Mouse (Mus musculus): ENCODE results near the gene Capns1.
"Not testable (repeated sequence)": the region's sequence is repeated elsewhere in the genome, so short reads cannot be mapped to it uniquely, and the experiment has no call there.

Gene Capns1

DNA sequence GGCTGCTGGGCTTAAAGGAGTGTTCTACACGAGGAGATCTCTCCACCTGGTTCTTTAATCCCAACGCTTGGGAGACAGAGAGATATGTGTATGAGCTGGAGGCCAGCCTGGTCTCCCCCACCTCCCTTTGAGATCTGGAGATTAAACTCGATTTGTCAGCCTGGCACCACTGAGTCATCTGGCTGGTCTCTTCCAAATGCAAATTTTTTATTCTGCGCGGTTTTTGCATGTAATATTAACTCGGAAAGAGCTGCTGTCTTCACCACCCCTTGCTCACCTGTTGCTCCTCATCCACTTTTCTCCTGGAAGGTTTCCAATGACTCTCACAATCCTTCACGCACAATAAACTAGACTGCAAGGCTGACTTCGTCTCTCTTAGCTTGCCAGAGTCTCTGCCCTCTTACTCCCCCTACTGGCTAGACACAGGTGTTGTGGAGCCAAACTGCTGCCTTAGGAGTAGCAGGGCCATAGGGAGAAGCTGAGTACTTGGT lies at the start of gene Capns1:
Gene Capns1 (minus strand): TSS at position 331 of the 491 bp plus-strand sequence.
- DNase-seq (ENCODE audit: low read depth, low spot score) = peak; percentile 78

GRCm38 (mm10) chr7:30237374-30237773 lies 38.8 kb upstream of the Capns1 start:
- DNase-seq (ENCODE audit: low read depth, low spot score) = not testable (repeated sequence)

DNA sequence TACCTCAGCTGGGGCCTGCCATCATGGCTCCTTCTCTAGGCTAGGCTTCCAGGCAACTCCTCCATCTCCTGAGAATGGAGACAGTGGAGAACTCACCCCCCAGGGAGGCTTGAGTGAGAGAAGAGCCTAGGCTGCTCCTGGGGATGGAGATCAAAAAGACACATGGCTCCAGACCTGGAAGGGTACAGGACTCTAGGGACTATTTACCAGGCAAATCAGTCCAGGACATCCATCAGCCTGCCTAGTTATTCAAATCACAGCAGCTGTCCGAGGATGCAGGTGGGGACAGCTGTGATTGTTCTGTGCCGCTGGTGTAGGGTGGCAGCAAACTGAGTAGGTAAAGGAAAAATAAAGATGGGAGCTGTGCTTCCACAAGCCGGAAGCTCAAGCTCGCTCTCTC lies 37.0 kb upstream of the Capns1 start, which contains the start of gene Ovol3:
Gene Ovol3 (minus strand): TSS at position 101 of the 400 bp plus-strand sequence.
- DNase-seq (ENCODE audit: low read depth, low spot score) = no peak

- DNase-seq (ENCODE audit: low read depth, low spot score) = no peak
These were observed 36.5 kb upstream of the Capns1 start for GRCm38 (mm10) chr7:30235091-30235490.

DNA sequence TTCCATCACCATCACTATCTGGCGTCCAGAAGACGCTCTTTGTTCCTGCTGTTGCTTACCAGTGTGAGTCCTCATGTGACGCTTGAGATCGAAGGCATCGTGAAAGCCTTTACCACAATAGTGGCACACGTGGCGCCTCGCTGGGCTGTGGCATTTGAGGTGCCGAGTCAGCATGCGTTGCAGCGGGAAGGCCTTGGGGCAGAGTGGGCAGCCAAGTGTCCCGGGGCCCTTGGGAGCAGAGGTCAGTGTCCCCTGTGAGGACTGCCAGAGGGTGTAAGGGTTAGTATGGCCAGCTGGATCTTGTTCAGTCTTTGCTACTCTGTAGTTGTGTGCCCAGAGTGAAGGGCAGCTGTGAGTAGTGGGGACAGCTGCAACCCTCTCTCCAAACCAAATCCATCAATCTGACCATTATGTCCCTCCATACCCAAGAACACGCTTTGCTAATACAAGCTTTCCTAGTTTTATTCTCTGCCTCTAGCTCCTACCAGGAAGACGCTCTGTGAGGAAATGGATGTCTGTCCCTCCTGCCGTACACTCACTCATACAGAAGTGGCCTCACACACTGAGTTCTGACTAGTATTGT lies 35.8 kb upstream of the Capns1 start:
- DNase-seq (ENCODE audit: low read depth, low spot score) = no peak

DNA sequence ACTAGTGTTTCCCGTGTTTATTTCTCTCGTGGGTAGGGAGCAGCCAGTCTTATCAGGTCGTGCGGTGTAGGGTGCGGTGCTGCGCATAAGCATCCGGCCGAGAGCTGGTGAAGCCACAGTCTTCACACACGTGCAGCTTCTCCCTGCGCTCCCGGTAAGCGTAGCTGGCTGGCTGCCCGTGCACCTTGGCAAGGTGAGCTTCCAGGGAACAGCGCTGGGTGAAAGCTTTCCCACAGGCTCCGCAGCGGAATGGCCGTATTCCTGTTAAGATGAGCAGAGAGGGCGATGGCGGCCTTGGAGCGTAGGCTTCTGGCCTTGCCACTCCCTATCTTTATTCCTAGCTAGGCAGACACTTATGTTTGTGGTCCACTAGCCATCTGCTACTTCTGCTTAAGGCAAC lies 34.8 kb upstream of the Capns1 start:
- no peak for DNase-seq (ENCODE audit: low read depth, low spot score)

GRCm38 (mm10) chr7:30232631-30233148 lies 34.1 kb upstream of the Capns1 start:
- DNase-seq (ENCODE audit: low read depth, low spot score) = peak; percentile 29

- peak; percentile 100 for DNase-seq (ENCODE audit: low read depth, low spot score)
These were observed 33.3 kb upstream of the Capns1 start, which contains the start of the genes Polr2i and Tbcb for GRCm38 (mm10) chr7:30231669-30232454. TSS of gene Polr2i (plus strand) at chr7:30231948. TSS of gene Tbcb (minus strand) at chr7:30232272.

DNA sequence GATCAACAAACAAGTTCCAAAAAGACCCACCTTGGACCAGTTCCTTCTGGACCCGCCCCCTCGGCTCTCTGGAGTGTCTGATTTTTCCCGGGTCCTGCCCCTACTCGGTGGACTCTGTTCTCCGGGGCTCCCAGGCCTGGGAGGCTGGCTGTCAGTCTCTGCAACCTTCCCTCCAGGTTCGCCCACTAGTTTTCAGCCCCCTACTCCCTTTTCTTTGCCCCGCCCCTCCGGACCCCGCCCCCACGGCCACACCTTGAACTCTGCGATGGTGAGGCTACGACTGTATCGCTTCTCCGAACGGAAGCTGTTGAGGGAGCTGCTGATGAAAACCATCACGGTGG lies 32.7 kb upstream of the Capns1 start:
- DNase-seq (ENCODE audit: low read depth, low spot score) = no peak

GRCm38 (mm10) chr7:30224206-30224605 lies 25.6 kb upstream of the Capns1 start:
- DNase-seq (ENCODE audit: low read depth, low spot score) = no peak

DNA sequence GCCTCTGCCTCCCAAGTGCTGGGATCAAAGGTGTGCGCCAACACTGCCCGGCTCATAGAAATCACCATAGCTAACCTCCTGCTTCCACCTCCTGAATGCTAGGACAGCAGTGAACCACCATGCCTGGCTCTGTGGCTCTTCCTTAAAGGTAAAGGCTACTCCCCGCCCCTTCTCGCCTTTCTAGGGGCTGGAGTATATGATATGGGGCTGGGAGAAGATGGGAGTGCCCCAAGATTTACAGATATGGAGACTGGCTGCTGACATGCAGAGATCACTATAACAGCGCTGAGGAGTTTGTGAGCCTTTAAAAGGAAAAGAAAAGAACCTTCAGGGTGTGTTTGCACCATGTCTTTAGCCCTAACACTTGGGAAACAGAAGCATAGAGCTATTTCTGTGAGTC lies 23.6 kb upstream of the Capns1 start:
- DNase-seq (ENCODE audit: low read depth, low spot score) = no peak

- DNase-seq (ENCODE audit: low read depth, low spot score) = no peak
These were observed 22.8 kb upstream of the Capns1 start for GRCm38 (mm10) chr7:30221433-30221832.

- DNase-seq (ENCODE audit: low read depth, low spot score) = no peak
These were observed 21.4 kb upstream of the Capns1 start for GRCm38 (mm10) chr7:30220008-30220356.

DNA sequence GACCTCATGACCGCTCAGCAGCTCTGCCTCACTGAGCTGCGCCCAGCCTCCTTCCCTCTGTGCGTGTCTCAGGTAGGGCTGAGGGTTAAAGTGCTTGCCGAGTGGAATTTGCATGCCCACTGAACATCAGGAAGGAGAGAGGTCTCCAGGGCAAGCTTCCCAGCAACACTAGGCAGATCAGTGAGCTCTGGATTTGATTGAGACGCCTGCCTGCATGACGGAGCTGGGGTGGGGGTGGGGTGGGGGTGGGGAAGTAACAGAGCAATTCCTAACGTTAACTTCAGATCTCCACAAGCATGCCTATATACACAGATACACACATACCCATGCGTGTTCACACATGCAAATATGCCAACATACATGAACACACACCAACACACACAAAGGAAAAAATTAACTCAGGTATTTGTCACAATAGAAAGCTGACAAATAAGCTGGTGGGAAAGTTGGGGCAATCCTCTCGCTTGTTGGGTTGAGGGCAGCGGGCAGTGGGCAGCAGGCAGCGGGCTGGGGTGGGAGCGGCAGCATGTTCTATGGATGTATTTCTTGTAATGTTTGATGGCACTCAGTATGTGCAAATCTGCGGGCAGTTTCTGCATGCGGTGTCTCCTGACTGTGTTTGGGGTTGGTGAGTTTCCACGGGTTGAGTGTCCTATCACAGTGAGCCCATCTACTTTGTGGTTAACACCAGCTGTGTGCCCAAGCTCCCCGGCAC lies 20.8 kb upstream of the Capns1 start:
- peak; percentile 55 for DNase-seq (ENCODE audit: low read depth, low spot score)

- no peak for DNase-seq (ENCODE audit: low read depth, low spot score)
These were observed 18.7 kb upstream of the Capns1 start for GRCm38 (mm10) chr7:30217277-30217676.

DNA sequence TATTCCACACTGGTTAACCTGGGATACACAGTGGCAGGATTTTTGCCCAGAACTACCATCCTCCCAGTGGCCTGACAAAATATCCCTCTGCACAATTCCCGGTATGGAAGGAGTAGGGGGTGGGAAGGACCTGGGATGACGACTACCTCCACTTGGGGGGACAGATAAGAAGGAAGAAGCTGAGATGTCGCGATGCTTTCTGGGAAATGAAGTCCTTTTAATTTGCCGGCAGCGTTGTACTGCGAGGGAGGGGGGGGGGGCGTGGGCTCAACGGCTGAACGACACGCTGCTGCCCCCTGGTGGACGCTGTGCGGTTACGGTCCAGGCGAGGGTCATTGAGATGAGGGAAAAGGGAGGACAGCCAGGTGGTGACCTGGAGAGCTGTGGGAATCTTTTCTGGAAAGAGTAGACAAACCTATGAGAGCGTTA lies 18.1 kb upstream of the Capns1 start:
- DNase-seq (ENCODE audit: low read depth, low spot score) = peak; percentile 87

GRCm38 (mm10) chr7:30215875-30216274 lies 17.3 kb upstream of the Capns1 start:
- no peak for DNase-seq (ENCODE audit: low read depth, low spot score)

DNA sequence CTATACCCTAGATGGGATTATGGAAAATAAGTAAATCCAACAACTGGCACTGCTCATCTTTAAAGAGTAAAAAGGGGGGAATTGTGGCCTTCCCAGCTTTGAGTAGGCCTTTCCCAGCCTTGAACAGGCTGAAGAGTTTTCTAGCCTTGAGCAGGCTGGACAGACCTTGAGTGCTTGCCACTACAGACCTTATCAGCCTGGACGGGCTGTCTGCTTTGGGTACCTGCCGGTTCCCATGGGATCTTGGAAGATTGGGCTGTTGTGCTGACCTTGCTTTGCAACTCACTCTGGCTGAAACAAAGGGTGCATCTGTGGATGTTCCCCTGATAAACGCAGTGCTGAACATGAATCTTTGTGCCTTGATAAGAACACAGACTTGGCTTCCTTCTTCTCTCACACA lies 15.3 kb upstream of the Capns1 start:
- no peak for DNase-seq (ENCODE audit: low read depth, low spot score)

DNA sequence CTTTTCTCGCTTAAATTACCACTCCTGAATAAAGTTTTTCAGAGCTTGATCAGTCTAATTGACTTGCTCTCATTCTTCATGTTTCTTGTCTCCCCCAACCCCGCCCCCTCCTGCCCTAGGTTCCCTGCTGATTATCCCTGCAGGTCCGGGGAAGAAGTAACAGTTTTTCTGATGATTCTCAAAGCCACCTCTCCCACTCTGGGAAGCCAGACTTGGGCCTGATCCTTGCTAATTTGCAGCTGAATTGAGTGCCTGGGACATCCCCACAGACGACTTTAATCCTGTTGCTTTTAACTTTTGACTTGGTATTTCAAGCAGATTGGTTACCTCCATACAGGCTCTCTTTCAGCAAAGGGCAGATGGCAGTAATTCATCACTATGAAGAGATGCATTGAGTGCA lies 12.4 kb upstream of the Capns1 start:
- DNase-seq (ENCODE audit: low read depth, low spot score) = no peak

- not testable (repeated sequence) for DNase-seq (ENCODE audit: low read depth, low spot score)
These were observed 7.8 kb upstream of the Capns1 start for GRCm38 (mm10) chr7:30206364-30206763.

GRCm38 (mm10) chr7:30205383-30205782 lies 6.8 kb upstream of the Capns1 start:
- peak; percentile 70 for DNase-seq (ENCODE audit: low read depth, low spot score)

DNA sequence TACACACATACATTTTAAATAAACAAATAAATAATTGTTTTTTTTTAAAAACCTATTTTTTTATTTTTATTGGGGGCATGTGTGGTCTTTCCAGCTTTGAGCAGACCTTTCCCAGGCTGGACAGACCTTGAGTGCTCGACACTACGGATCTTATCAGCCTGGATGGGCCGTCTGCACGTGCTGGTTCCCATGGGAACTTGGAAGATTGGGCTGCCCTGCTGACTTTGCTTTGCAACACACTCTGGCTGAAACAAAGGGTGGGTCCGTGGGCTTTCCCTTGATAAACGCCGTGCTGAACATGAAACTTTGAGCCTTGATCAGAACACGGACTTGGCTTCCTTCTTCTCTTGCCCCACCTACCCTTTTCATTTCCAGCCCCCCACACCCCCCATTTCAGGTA lies 5.8 kb upstream of the Capns1 start:
- DNase-seq (ENCODE audit: low read depth, low spot score) = no peak

All from skeletal muscle tissue, adult 2 months (tissue).